Mouse (Mus musculus): Measurements from ENCODE around the gene Sgcg. TPM values are rescaled to one million over a fixed set of nuclear protein-coding genes. Genes with fewer than 3 reads are reported as not detected.
A peak's percentile ranks its signal among the peaks of the same experiment; 100 is the strongest.

Sgcg gene
- polyA plus RNA-seq, 1 experiment from 2014 or later = 0.76 TPM

- Histone ChIP-seq H3K4me2 (replicated peaks; ENCODE audit: low read depth, low read length) (no peak overlapping the region), H3K9ac (ENCODE audit: low read depth, low read length) (no peak overlapping the region), H3K27me3 (ENCODE audit: control insufficient read depth, insufficient read depth, low read length) (peaks cover 13% of the 10 kb centered on the region), H3K27ac (ENCODE audit: low read depth, low read length) (no peak overlapping the region), H3K9me3 (ENCODE audit: control insufficient read depth, low read length) (no peaks in the 10 kb centered on the region), H3K4me1 (ENCODE audit: control insufficient read depth, insufficient read depth, low read length) (0 out of 2 replicates have a peak, but pooled peaks cover 3% of the 10 kb centered on the region), H3K4me3 (ENCODE audit: low read length) (no peak overlapping the region), H3K36me3 (ENCODE audit: control insufficient read depth, insufficient read depth, low read length) (no peaks in the 10 kb centered on the region)
- WGBS = 77% methylated on average over 7 of the region's 7 CpGs
- no peak for ATAC-seq (ENCODE audit: low FRiP score, low TSS enrichment)
Observed at GRCm38 (mm10) chr14:61278676-61279300, 20.5 kb upstream of the Sgcg start.

DNA sequence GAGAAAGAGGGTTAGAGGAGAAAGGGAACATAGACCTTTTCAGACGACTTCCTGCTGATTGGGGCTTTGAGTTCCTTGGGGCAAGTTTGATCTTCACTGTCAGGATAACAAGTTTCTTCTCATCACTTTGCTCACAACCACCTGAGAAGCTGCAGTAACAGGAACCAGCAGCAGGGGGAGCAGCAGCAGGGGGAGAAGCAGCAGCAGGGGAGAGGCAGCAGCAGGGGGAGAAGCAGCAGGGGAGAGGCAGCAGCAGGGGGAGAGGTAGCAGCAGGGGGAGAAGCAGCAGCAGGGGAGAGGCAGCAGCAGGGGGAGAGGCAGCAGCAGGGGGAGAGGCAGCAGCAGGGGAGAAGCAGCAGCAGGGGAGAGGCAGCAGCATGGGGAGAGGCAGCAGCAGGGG, 19.0 kb upstream of the Sgcg start:
- Histone ChIP-seq H3K27ac (ENCODE audit: low read depth, low read length) (no peak overlapping the region), H3K4me2 (replicated peaks; ENCODE audit: low read depth, low read length) (no peak overlapping the region), H3K27me3 (ENCODE audit: control insufficient read depth, insufficient read depth, low read length) (peaks cover 13% of the 10 kb centered on the region), H3K36me3 (ENCODE audit: control insufficient read depth, insufficient read depth, low read length) (no peaks in the 10 kb centered on the region), H3K9ac (ENCODE audit: low read depth, low read length) (no peak overlapping the region), H3K4me1 (ENCODE audit: control insufficient read depth, insufficient read depth, low read length) (0 out of 2 replicates have a peak, but pooled peaks cover 3% of the 10 kb centered on the region), H3K4me3 (ENCODE audit: low read length) (no peak overlapping the region), H3K9me3 (ENCODE audit: control insufficient read depth, low read length) (no peaks in the 10 kb centered on the region)
- ATAC-seq (ENCODE audit: low FRiP score, low TSS enrichment) = no peak
- WGBS = 51% methylated on average over 1 of the region's 1 CpGs

DNA sequence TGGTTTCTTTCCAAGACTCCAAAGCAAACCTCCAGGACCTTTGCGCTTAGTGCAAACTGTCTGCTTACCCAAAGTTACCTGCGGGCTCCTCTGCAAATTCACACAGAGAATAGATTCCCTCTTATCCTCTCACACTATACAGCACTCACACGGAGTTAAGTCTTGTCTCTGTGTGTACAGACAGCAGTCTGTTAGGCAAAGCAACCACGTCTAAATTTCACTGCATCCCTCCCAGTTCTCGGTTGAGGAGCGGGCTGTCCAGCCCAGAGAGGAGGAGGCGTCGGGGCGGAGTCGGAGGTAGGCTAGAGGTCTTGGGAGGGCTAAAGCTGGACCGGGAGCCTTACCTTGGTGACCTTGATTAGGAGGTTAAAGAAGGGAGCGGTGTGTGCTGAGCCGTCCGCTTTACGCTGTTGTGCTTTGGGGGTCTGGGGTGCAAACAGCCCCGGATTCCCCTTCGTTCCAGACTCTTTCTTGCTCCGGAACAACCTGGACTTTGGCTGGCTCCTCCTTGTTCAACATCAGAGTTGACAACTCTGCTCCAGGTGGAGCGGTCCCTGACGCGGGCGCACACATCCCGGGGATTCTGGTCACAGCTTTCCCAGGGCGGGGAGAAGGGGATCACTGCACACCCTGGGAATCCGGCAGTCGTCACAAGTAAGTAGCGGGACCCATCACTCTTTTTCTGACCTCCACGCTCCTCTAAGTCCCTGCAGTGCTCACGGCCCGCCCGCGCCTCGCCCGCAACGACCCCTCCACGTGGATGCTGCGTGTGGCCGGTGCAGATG, 16.3 kb upstream of the Sgcg start:
- ATAC-seq (ENCODE audit: low FRiP score, low TSS enrichment) = peak; percentile 35; the same call in 1 of the 2 replicates
- no peaks in the 10 kb centered on the region for H3K9me3 ChIP-seq (ENCODE audit: control insufficient read depth, low read length)
- peak overlapping the region; percentile 20 for H3K4me3 ChIP-seq (ENCODE audit: low read length)
- no peak overlapping the region for H3K27ac ChIP-seq (ENCODE audit: low read depth, low read length)
- 0 out of 2 replicates have a peak, but pooled peaks cover 3% of the 10 kb centered on the region for H3K4me1 ChIP-seq (ENCODE audit: control insufficient read depth, insufficient read depth, low read length)
- H3K36me3 ChIP-seq (ENCODE audit: control insufficient read depth, insufficient read depth, low read length) = no peaks in the 10 kb centered on the region
- H3K9ac ChIP-seq (ENCODE audit: low read depth, low read length) = no peak overlapping the region
- peaks cover 13% of the 10 kb centered on the region for H3K27me3 ChIP-seq (ENCODE audit: control insufficient read depth, insufficient read depth, low read length)
- 7% methylated on average over 38 of the region's 38 CpGs for WGBS
- H3K4me2 ChIP-seq (replicated peaks; ENCODE audit: low read depth, low read length) = peak overlapping the region; percentile 28

DNA sequence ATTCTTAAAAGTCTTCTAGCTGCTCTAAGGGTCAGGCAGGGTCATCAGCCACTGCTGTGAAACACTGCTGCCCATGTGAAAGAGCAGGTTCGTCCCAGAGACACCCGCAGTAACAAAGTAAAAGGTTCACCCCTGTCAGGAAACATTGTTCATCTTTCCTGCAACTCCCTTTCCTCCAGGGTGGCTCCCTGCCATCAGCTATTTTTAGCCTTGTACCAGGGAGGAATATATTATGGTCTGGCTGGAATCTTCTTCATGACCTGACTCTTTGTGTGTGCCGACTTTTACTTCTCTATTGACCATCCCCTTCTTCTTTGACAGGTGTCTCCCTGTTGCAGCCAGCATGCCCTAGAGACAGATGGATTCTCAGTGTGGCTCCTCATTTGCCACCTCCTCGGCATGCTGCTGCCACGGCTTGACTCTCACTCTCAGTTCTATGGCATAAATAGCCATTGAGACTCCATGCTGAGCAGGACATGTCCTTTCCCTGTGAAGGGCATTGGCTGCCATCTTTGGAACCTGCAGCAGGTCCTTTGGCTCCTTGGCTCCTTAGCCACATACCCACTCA, 9.7 kb upstream of the Sgcg start:
- Histone ChIP-seq H3K27ac (ENCODE audit: low read depth, low read length) (no peak overlapping the region), H3K9ac (ENCODE audit: low read depth, low read length) (no peak overlapping the region), H3K9me3 (ENCODE audit: control insufficient read depth, low read length) (no peaks in the 10 kb centered on the region), H3K27me3 (ENCODE audit: control insufficient read depth, insufficient read depth, low read length) (no peaks in the 10 kb centered on the region), H3K4me3 (ENCODE audit: low read length) (no peak overlapping the region), H3K36me3 (ENCODE audit: control insufficient read depth, insufficient read depth, low read length) (no peaks in the 10 kb centered on the region), H3K4me1 (ENCODE audit: control insufficient read depth, insufficient read depth, low read length) (no peaks in the 10 kb centered on the region), H3K4me2 (replicated peaks; ENCODE audit: low read depth, low read length) (no peak overlapping the region)
- WGBS = 68% methylated on average over 5 of the region's 5 CpGs
- no peak for ATAC-seq (ENCODE audit: low FRiP score, low TSS enrichment)

- H3K36me3 ChIP-seq (ENCODE audit: control insufficient read depth, insufficient read depth, low read length) = no peaks in the 10 kb centered on the region
- H3K27me3 ChIP-seq (ENCODE audit: control insufficient read depth, insufficient read depth, low read length) = no peaks in the 10 kb centered on the region
- H3K27ac ChIP-seq (ENCODE audit: low read depth, low read length) = no peak overlapping the region
- peaks cover 6% of the 10 kb centered on the region; the same call in 1 of the 2 replicates for H3K4me1 ChIP-seq (ENCODE audit: control insufficient read depth, insufficient read depth, low read length)
- 5% methylated on average over 3 of the region's 3 CpGs for WGBS
- H3K9ac ChIP-seq (ENCODE audit: low read depth, low read length) = no peak overlapping the region
- no peak overlapping the region for H3K4me2 ChIP-seq (replicated peaks; ENCODE audit: low read depth, low read length)
- no peak overlapping the region for H3K4me3 ChIP-seq (ENCODE audit: low read length)
- H3K9me3 ChIP-seq (ENCODE audit: control insufficient read depth, low read length) = no peaks in the 10 kb centered on the region
- no peak for ATAC-seq (ENCODE audit: low FRiP score, low TSS enrichment)
Observed at GRCm38 (mm10) chr14:61259084-61259483, 794 bp upstream of the Sgcg start.

DNA sequence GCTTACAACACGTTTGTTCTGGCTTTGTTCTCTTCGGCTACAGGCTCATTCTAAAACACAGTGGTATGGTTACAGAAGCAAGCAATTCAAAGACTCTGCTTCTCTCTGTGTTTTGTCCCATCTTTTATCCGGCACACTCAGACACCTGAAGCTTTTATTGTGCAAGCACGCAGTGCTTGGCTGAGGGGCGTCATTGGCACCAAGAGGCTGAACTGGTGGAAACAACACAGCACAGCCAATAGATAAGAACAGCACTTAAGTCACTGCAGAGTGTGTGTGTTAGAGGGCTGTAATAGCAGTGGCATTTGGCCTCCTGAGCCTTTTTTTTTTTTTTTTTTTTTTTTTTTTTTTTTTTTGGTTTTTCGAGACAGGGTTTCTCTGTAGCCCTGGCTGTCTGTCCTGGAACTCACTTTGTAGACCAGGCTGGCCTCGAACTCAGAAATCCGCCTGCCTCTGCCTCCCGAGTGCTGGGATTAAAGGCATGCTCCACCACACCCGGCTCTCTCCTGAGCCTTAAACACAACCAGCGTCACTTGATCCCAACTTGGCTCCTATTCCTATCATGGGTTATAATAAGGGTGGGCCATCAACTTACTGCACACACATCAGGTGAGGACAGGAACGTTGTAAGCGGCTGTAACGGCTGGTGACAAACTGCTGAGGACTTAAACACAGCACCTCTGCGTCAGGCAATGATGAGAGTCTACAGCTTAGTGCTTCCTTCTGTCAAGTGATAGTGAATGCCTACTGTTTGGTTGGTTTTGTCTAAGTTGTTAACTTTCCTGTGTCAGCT, 5.5 kb downstream of the Sgcg start:
- H3K36me3 ChIP-seq (ENCODE audit: control insufficient read depth, insufficient read depth, low read length) = no peaks in the 10 kb centered on the region
- H3K9me3 ChIP-seq (ENCODE audit: control insufficient read depth, low read length) = peaks cover 8% of the 10 kb centered on the region
- H3K9ac ChIP-seq (ENCODE audit: low read depth, low read length) = no peak overlapping the region
- no peaks in the 10 kb centered on the region for H3K27me3 ChIP-seq (ENCODE audit: control insufficient read depth, insufficient read depth, low read length)
- 72% methylated on average over 15 of the region's 15 CpGs for WGBS
- H3K4me2 ChIP-seq (replicated peaks; ENCODE audit: low read depth, low read length) = no peak overlapping the region
- no peaks in the 10 kb centered on the region for H3K4me1 ChIP-seq (ENCODE audit: control insufficient read depth, insufficient read depth, low read length)
- no peak for ATAC-seq (ENCODE audit: low FRiP score, low TSS enrichment)
- no peak overlapping the region for H3K4me3 ChIP-seq (ENCODE audit: low read length)
- no peak overlapping the region for H3K27ac ChIP-seq (ENCODE audit: low read depth, low read length)

GRCm38 (mm10) chr14:61246444-61246843, 11.8 kb downstream of the Sgcg start:
- H3K36me3 ChIP-seq (ENCODE audit: control insufficient read depth, insufficient read depth, low read length) = no peaks in the 10 kb centered on the region
- no peak for ATAC-seq (ENCODE audit: low FRiP score, low TSS enrichment)
- peaks cover 10% of the 10 kb centered on the region for H3K9me3 ChIP-seq (ENCODE audit: control insufficient read depth, low read length)
- WGBS = 78% methylated on average over 3 of the region's 3 CpGs
- no peak overlapping the region for H3K9ac ChIP-seq (ENCODE audit: low read depth, low read length)
- no peaks in the 10 kb centered on the region for H3K4me1 ChIP-seq (ENCODE audit: control insufficient read depth, insufficient read depth, low read length)
- no peak overlapping the region for H3K27ac ChIP-seq (ENCODE audit: low read depth, low read length)
- no peak overlapping the region for H3K4me3 ChIP-seq (ENCODE audit: low read length)
- H3K27me3 ChIP-seq (ENCODE audit: control insufficient read depth, insufficient read depth, low read length) = no peaks in the 10 kb centered on the region
- no peak overlapping the region for H3K4me2 ChIP-seq (replicated peaks; ENCODE audit: low read depth, low read length)

GRCm38 (mm10) chr14:61242611-61243010, 15.7 kb downstream of the Sgcg start:
- Histone ChIP-seq H3K36me3 (ENCODE audit: control insufficient read depth, insufficient read depth, low read length) (no peaks in the 10 kb centered on the region), H3K27ac (ENCODE audit: low read depth, low read length) (no peak overlapping the region), H3K4me2 (replicated peaks; ENCODE audit: low read depth, low read length) (no peak overlapping the region), H3K4me1 (ENCODE audit: control insufficient read depth, insufficient read depth, low read length) (no peaks in the 10 kb centered on the region), H3K4me3 (ENCODE audit: low read length) (no peak overlapping the region), H3K27me3 (ENCODE audit: control insufficient read depth, insufficient read depth, low read length) (no peaks in the 10 kb centered on the region), H3K9ac (ENCODE audit: low read depth, low read length) (no peak overlapping the region), H3K9me3 (ENCODE audit: control insufficient read depth, low read length) (0 out of 2 replicates have a peak, but pooled peaks cover 3% of the 10 kb centered on the region)
- ATAC-seq (ENCODE audit: low FRiP score, low TSS enrichment) = no peak
- 44% methylated on average over 6 of the region's 6 CpGs for WGBS
